Mouse (Mus musculus) E14TG2a.4 (cell line): ENCODE data around the gene Thbs2.

ENCODE experiments used
- CTCF ChIP-seq: conservative IDR thresholded peaks from 2 replicates; pipeline ENCODE4 v1.5.1; 2014; ENCODE audit warnings: low read length
- NANOG ChIP-seq: IDR thresholded peaks from 2 replicates; pipeline ENCODE4 v1.6.1; 2014; ENCODE audit warnings: borderline replicate concordance, low read length, mixed read lengths
- POU5F1 ChIP-seq: IDR thresholded peaks from 2 replicates; pipeline ENCODE4 v1.6.1; 2014; ENCODE audit warnings: low read length, borderline replicate concordance

GRCm38 (mm10) chr17:14700204-14700603, 6.2 kb upstream of the Thbs2 start:
- TF ChIP-seq CTCF = no peak
- TF ChIP-seq POU5F1 = no peak
- no peak for TF ChIP-seq NANOG
